Mouse (Mus musculus) kidney, adult 2 months (tissue): ENCODE measurements around the gene Ppp1r13b. TPM values are rescaled to one million over a fixed set of nuclear protein-coding genes. Genes with fewer than 3 reads are reported as not detected.
A peak's percentile ranks its signal among the peaks of the same experiment; 100 is the strongest.

Source experiments
- DNase-seq: peaks from one replicate; pipeline ENCODE4 v3.0.0; 2021
- H3K27ac ChIP-seq: fragments of 200-500 bp; 2 replicates; pipeline ENCODE4 v1.5.1; 2012; ENCODE audit warnings: low read depth, low read length, control low read depth, inconsistent platforms; ENCODE audit not compliant: insufficient read depth
- H3K27me3 ChIP-seq: fragments of 200-500 bp; replicated peaks from 2 replicates; pipeline ENCODE4 v1.6.1; 2012; ENCODE audit warnings: mild to moderate bottlenecking, moderate library complexity, low read length, inconsistent platforms; ENCODE audit not compliant: control insufficient read depth, insufficient read depth
- H3K36me3 ChIP-seq: fragments of 200-500 bp; 2 replicates; pipeline ENCODE4 v1.6.1; 2012; ENCODE audit warnings: mild to moderate bottlenecking, moderate library complexity, low read length, inconsistent platforms; ENCODE audit not compliant: control insufficient read depth, insufficient read depth
- H3K4me1 ChIP-seq: fragments of 200-500 bp; 2 replicates; pipeline ENCODE4 v1.6.1; 2011; ENCODE audit warnings: low read length; ENCODE audit not compliant: control insufficient read depth, insufficient read depth
- H3K4me3 ChIP-seq: fragments of 200-500 bp; 2 replicates; pipeline ENCODE4 v1.5.1; 2011; ENCODE audit warnings: mild to moderate bottlenecking, low read depth, low read length, control low read depth; ENCODE audit not compliant: insufficient read depth
- CTCF ChIP-seq: fragments of 200-500 bp; conservative IDR thresholded peaks from 2 replicates; pipeline ENCODE4 v1.5.1; 2011; ENCODE audit warnings: low read depth, mild to moderate bottlenecking, control low read depth, low read length, moderate library complexity, mixed read lengths; ENCODE audit not compliant: insufficient read depth, insufficient read length
- POLR2A ChIP-seq: fragments of 200-500 bp; IDR thresholded peaks from one replicate; pipeline ENCODE4 v1.6.1; 2011; ENCODE audit warnings: low read depth, low read length, control low read depth
- WGBS: fragments of 180-500 bp; shearing (Covaris S2); methylation state at CpG from one replicate; pipeline ENCODE4 v1.1.7; 2018; 5-methylcytosine and 5-hydroxymethylcytosine counted together
- polyA plus RNA-seq: library from polyadenylated mRNA; depleted of rRNA; stranded (reverse); fragments of >200 nt; gene quantifications from 2 replicates; pipeline ENCODE4 v1.2.3, GENCODE M21; 2012

Gene Ppp1r13b
- polyA plus RNA-seq, 1 experiment = 11.7 TPM

DNA sequence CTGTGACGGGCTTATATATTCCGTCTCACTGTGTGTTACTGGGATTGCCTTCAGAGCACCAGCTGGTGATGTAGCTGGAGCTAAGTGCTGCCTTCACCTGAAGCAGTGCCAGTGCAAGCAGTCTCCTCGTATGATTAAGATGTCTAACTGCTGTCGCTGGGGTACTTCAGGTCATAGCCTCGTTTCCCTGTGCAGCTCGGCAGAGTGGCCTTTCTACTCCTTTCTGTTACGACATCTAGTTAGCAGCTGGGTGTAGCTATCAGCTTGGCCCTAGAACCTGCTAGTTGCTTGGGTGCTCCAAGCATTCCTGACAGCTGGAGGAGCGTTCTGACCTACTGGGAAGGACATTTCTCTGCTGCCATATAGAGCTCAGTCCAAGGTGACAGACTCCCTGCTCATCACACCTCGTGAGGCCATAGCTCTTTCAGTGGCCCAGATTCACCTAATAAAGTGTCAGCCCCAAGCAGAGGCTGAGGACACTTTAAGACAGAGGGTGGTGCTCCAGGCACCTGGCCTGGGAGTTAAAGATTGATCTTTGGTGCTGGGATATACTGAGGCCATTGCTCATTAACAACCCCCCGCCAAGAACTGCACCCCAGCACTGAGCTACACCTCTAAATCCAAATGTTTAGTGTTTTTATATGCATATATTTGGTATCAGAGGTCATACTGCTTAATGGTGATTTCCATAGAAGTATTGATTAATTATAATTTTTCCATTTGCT lies 107.3 kb downstream of the Ppp1r13b start:
- H3K4me3 ChIP-seq = no peak overlapping the region
- no peaks in the 10 kb centered on the region for H3K36me3 ChIP-seq
- H3K27me3 ChIP-seq = no peaks in the 10 kb centered on the region
- DNase-seq = peak; percentile 70
- 49% methylated on average over 10 of the region's 10 CpGs for WGBS
- TF ChIP-seq CTCF (no peak), POLR2A (no peak)
- H3K27ac ChIP-seq = peak overlapping the region; percentile 34; the same call in 1 of the 2 replicates
- H3K4me1 ChIP-seq = peaks cover 23% of the 10 kb centered on the region

DNA sequence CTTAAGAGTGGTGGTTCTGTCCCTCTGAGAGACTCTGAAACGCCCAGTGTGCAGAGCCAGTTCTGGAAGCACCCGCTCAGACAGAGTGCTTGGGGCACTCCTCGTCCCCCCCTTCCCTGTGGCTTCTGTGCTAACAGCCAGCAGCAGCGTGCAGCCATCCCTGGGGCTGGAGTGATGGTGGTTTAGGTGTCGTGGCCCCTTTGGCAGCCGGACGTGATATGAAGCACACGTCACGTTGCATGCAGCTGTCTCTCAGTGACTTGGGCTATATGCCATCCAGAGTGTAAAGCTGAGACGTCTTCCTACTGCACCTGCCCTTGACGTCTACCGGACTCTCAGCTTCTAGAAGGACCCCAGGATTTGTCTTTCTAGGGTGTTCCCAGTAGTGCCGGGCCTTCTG lies 109.4 kb downstream of the Ppp1r13b start:
- TF ChIP-seq POLR2A (no peak), CTCF (no peak)
- WGBS = 94% methylated on average over 13 of the region's 13 CpGs
- H3K4me3 ChIP-seq = no peak overlapping the region
- H3K27ac ChIP-seq = no peak overlapping the region
- no peak for DNase-seq
- peaks cover 39% of the 10 kb centered on the region for H3K4me1 ChIP-seq
- no peaks in the 10 kb centered on the region for H3K27me3 ChIP-seq
- H3K36me3 ChIP-seq = no peaks in the 10 kb centered on the region

DNA sequence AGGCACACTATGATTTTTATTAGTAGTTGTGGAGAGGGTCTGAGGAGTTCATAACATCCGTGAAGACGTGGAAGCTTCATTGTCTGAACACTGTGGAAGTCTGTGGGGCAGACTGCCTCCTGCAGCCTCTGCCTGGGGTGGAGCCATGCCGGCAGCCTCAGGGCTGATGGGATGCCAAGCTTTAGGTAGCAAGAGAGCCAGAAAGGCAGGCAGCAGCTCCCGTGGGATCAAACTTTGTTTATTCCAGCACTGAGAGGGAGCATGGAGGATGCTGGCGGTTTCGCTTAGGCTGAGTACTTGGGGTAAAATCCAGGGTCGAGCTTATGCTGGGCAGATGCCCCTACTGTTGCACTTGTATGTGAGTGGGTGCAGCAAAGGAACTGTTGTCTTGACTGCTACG lies 110.7 kb downstream of the Ppp1r13b start:
- Histone ChIP-seq H3K4me3 (no peak overlapping the region), H3K4me1 (peaks cover 39% of the 10 kb centered on the region), H3K27me3 (no peaks in the 10 kb centered on the region), H3K36me3 (no peaks in the 10 kb centered on the region), H3K27ac (no peak overlapping the region)
- TF ChIP-seq CTCF (no peak), POLR2A (no peak)
- 65% methylated on average over 8 of the region's 8 CpGs for WGBS
- no peak for DNase-seq

DNA sequence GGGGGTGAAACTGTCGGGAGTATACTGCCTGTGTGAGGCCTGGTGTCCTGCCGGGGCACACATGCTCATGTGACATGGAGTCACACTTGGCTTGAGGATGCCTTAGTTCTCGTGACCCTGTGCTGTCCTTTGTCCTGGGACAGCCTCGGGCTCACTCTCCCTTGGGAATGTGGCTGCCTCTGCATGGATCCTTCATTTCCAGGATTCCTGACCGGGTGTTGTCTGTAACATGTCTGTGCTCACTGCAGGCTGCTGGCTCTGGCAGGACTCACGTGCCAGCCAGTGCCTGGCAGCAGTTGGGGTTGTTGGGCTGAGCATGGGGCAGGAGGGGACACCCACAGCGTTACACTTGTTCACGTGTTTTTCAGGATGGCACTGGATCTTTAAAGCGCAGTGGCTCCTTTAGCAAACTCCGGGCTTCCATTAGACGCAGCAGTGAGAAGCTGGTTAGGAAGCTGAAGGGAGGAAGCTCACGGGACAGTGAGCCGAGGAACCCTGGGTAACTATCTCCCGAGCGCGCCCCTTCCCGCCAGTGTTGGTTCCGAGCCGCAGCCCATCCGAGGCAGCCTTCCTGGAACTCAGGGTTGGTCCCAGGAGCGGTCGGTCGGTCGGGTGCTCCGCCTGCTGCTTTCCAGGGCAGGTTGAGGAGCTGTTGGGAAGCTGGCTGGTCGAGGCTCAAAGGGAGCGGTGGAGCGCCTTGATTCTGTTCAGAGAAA lies 112.6 kb downstream of the Ppp1r13b start:
- peaks cover 39% of the 10 kb centered on the region for H3K4me1 ChIP-seq
- no peak overlapping the region for H3K4me3 ChIP-seq
- peak; percentile 84 for DNase-seq
- TF ChIP-seq POLR2A (no peak), CTCF (no peak)
- no peaks in the 10 kb centered on the region for H3K36me3 ChIP-seq
- WGBS = 51% methylated on average over 28 of the region's 28 CpGs
- H3K27me3 ChIP-seq = no peaks in the 10 kb centered on the region
- 0 out of 2 replicates have a peak overlapping the region, but pooled peaks have one; percentile 9 for H3K27ac ChIP-seq

DNA sequence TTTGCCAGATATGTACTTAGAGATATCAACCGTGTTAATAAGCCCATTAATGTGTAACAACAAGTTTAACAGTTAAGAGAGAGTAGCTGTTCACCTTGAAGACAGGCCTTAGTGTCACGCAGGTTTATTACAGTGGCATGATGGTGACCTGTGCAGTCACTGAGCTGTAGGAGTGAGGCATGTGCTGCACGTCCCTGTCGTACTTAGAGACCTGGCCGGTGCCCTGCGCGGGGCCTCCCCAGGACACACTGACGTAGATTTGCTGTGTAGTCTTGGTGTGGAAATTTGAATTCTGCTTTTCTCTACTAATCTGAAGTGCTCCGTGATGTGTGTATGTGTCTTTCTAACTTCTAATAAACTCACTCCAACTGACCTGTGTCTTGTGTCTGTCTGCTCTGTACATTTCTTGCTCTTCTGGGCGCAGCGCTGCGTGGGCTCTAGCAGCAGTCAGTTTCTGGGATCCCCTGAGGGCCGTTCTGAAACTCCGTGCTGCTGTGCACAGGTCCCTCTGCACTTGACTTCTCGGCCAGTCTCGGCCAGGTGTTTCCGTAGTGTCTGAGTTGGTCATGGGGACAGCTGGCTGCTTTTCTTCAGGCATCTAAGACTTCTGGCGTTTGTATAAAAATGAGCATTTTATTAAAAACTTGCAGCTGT lies 113.3 kb downstream of the Ppp1r13b start:
- Histone ChIP-seq H3K27ac (0 out of 2 replicates have a peak overlapping the region, but pooled peaks have one; percentile 33), H3K4me3 (no peak overlapping the region), H3K27me3 (no peaks in the 10 kb centered on the region), H3K36me3 (no peaks in the 10 kb centered on the region), H3K4me1 (peaks cover 39% of the 10 kb centered on the region)
- DNase-seq = no peak
- TF ChIP-seq CTCF = no peak
- 55% methylated on average over 18 of the region's 18 CpGs for WGBS

DNA sequence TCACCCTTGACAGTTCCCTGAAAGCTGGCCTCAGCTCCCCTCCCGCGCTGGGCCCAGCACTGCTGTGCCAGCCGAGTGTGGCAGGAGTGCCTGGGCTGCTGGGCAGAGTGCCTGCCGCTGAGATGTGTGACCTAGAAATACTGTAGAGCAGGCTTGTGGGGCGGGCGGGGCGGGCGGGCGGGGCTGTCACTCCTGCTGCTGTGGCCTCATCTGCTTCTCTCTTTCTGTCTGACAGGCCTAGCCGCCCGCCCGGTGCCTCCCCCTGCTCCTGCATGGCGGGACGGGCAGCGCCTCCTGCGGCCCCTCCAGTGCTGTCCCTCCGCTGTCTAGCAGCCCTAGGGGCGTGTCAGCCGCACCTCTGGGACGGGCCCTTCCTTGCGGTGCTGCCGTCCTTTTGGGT lies 113.8 kb downstream of the Ppp1r13b start:
- Histone ChIP-seq H3K36me3 (no peaks in the 10 kb centered on the region), H3K27me3 (no peaks in the 10 kb centered on the region), H3K27ac (0 out of 2 replicates have a peak overlapping the region, but pooled peaks have one; percentile 33), H3K4me1 (peaks cover 44% of the 10 kb centered on the region), H3K4me3 (no peak overlapping the region)
- peak; percentile 92 for DNase-seq
- 52% methylated on average over 22 of the region's 22 CpGs for WGBS
- TF ChIP-seq POLR2A (no peak), CTCF (no peak)

DNA sequence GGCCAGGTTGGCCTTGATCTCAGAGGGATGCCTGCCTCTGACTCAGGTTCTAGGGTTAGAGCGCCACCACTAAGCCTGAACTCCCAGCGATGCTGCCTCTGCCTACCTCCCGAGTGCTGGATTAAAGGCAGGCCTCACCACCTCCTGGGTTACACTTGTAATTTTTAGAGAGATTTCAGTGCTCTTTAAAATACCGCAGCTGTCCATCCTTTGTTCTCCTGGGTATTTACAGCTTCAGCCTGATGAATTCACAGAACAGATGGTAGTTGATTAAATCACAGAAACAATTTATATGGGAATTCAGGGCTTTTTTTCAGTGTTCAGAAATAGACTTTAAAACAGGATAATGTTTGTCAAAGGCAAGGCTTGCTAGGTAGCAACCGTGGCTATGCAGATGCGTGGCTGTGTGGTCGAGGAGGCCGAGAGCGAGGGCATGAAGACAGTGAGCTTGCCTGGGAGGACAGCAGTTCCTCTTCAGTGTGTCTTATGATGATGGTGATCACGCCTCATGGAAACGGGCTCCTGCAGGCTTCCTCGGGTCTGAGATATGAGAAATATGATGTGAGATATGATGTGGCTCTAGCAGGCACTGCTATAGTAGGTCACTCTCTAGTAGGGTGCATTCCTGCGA lies 116.3 kb downstream of the Ppp1r13b start:
- Histone ChIP-seq H3K27ac (no peak overlapping the region), H3K4me3 (no peak overlapping the region), H3K27me3 (no peaks in the 10 kb centered on the region), H3K4me1 (peaks cover 42% of the 10 kb centered on the region), H3K36me3 (no peaks in the 10 kb centered on the region)
- no peak for DNase-seq
- no peak for TF ChIP-seq POLR2A
- no peak for TF ChIP-seq CTCF
- 89% methylated on average over 13 of the region's 13 CpGs for WGBS
